Mouse (Mus musculus) 3134 (cell line): ENCODE results near the gene Klhl21.
"Not testable (repeated sequence)": the region's sequence is repeated elsewhere in the genome, so short reads cannot be mapped to it uniquely, and the experiment has no call there.

Experiments
- DNase-seq: peaks from one replicate; pipeline ENCODE4 v3.0.0-alpha.2; 2011; ENCODE audit warnings: low spot score; ENCODE audit not compliant: insufficient read length; ENCODE audit errors: extremely low read depth

Gene Klhl21

DNA sequence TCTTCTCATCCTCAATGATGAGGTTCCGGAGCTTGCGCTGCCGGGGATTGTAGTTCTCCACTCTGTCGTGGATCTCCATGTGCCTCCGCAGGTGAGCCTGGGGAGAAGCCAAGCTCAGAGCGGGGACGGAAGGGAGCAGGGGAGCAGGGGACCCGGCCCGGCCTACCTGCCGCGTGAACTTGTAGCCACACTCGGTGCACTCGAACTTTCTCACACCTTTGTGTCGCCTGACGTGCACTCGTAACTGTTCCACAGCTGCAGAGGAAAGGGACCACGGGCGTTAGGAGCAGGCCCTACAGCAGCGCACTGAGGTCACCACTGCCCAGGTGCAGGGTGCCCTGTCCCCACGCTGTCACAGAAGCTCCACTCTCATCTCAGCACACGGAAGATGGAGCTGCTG is 11.4 kb downstream of the Klhl21 start:
- DNase-seq = no peak

DNA sequence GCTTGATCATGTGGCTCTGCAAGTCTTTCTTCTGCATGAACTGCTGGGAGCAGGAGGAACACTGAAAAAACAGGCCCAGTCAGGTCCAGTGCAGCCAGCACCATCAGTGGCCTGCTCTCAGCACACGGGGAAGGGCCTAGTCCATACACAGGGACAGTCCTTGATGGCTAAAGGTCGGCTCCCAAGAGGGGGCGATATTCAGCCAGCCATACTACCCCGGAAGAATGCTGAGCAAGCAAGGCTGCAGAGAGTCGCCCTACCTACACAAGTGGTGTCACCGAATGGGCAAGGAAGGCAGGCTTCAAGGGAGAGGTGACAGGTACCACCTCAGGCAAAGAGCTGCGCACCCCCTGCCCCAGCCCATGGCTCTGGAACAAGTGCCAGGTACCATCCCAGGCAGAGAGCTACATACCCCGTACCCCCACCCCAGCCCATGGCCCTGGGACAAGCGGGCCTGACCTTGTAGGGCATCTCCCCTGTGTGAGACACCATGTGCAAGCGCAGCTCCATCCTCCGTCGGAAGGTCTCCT is 13.0 kb downstream of the Klhl21 start:
- DNase-seq = no peak

GRCm38 (mm10) chr4:152022506-152022905 is 13.9 kb downstream of the Klhl21 start:
- no peak for DNase-seq

GRCm38 (mm10) chr4:152024525-152024924 is 15.9 kb downstream of the Klhl21 start:
- DNase-seq = no peak

DNA sequence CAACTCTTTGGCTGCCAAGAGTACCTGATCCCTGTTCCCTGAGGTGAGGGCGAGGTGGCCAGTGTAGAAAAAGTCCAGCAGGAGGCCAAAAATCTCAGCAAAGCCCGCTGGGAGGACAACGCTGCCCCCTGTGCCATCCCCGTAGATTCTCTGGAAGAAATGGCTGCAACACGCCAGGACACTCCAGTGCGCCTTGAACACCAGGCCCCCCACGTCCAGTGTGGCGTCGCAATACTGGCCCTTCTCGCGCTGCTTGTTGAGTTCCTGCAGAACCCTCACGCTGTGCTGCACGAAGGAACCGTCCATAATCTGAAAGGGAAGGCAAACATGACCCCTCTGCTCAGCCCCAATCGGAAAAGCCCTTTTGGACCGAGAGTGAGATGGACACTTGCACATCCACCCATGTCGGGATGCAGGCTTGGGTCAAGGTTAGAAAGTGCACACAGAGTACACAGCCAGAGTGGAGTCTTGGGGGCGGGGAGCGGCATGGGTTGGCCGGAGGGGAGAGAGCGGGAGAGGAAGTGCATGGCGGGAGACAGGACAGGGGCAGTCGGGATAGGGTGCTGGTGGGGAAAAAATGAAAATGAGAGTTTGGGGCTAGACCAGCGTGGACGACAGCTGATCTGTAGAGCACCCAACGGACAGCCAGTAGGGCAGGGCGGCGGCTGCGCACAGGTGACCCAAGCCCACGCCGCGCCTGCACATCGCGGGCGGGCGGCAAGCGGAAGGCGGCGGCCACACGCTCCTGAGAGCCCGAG is 18.3 kb downstream of the Klhl21 start:
- no peak for DNase-seq

DNA sequence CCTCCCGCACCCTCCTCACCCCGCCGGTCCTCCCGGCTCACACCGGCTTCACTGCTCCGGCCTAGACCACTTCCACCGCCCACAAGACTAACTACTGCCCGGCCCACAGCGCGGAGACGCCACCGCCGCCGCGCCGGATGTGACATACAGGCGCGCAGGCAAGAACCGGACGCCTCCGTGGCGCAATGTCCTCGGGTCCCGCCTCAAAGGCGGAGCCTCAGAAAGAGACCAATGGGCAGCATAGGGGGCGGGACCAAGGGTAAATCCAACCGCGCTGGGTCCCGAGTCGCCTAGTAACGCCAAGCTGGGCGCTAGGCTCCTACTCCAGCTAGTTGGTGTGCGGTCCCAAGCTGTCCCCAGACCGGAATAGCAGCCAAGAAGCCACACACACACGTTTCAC is 18.9 kb downstream of the Klhl21 start, which contains the start of gene Zbtb48:
TSS of gene Zbtb48 (minus strand) at position 148 of the 400 bp plus-strand sequence.
- DNase-seq = peak; percentile 91

DNA sequence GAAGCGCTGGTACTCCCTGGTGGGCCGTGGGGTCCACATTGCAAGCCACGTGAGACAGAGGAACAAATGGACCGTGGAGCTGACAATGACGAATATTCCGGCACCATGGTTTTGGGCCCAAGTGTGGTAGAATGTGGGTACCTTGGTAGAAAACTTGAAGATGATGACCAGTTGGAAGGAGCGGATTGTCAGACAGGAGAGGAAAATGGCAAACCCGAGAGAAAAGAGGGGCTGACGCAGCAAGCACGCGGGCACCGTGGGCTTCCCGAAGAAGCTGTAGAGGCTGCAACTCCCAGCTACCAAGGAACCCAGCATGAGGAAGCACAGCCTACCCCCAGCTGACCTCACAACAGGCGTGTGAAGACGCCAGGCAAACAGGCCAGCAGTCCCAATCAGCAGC is 19.9 kb downstream of the Klhl21 start:
- DNase-seq = no peak

- no peak for DNase-seq
These were observed 20.5 kb downstream of the Klhl21 start for GRCm38 (mm10) chr4:152029087-152029486.

GRCm38 (mm10) chr4:152029997-152030396 is 21.4 kb downstream of the Klhl21 start:
- no peak for DNase-seq

GRCm38 (mm10) chr4:152032922-152033321 is 24.3 kb downstream of the Klhl21 start:
- no peak for DNase-seq

DNA sequence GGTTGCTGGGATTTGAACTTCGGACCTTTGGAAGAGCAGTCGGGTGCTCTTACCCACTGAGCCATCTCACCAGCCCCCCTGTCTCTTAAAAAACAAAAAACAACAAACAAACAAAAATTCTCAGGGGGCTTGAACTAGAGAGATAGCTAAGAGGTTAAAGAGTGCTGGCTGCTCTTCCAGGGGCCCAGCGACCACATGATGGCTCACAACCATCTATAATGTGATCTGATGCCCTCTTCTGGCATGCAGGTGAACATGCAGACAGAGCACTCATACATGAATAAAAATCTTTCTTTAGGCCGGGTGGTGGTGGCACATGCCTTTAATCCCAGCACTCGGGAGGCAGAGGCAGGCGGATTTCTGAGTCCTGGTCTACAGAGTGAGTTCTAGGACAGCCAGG is 27.9 kb downstream of the Klhl21 start:
- not testable (repeated sequence) for DNase-seq

- peak; percentile 44 for DNase-seq
These were observed 29.8 kb downstream of the Klhl21 start, which contains the start of gene Tas1r1 for GRCm38 (mm10) chr4:152038225-152038984. Gene Tas1r1, minus strand, starts transcription at chr4:152038568.

DNA sequence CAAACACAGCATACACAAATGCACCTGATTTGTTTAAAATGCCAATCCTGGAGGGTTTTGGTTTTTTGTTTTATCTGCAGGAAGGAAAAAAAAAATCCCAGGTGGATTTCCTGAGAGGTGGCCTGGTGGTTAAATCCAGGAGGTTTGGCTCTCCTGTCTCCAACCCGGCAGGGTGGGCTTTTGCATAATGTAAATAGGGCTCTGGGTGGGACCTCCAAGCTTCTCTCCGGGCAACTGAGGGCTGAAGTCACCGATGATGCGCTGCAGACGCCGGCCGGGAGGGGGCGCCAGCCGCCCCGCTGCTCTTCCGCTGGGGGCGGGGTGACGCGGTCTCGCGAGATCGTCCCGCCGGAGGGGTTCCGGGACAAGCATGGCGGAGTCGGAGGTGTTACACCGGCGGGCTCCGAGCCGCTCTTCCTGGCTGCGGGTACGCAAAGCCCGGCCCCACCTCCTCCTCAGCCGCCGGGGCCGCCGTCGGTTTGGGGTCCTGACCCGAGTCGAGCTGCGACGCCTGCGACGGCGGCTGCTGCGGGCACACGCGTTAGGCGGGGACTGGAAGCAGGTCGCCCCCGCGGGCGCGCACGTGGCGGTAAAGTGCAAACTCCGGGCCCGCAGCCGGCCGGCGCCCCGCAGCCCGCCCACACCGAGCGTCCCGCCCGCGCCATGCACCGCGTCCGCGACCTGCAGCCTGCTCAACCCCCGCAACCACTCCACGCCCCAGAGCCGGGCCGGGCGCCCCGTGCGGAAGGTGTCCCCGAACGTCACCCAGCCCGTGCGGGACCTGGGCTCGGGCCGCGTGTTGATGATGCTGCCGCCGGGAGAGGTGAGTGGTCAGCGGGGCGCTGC is 30.6 kb downstream of the Klhl21 start, which contains the start of gene Nol9:
TSS of gene Nol9 (plus strand) at position 337 of the 846 bp plus-strand sequence.
- peak; percentile 87 for DNase-seq

- DNase-seq = no peak
These were observed 31.3 kb downstream of the Klhl21 start for GRCm38 (mm10) chr4:152039831-152040310.

- DNase-seq = no peak
These were observed 33.5 kb downstream of the Klhl21 start for GRCm38 (mm10) chr4:152041924-152042641.

GRCm38 (mm10) chr4:152043171-152043570 is 34.6 kb downstream of the Klhl21 start:
- DNase-seq = no peak

DNA sequence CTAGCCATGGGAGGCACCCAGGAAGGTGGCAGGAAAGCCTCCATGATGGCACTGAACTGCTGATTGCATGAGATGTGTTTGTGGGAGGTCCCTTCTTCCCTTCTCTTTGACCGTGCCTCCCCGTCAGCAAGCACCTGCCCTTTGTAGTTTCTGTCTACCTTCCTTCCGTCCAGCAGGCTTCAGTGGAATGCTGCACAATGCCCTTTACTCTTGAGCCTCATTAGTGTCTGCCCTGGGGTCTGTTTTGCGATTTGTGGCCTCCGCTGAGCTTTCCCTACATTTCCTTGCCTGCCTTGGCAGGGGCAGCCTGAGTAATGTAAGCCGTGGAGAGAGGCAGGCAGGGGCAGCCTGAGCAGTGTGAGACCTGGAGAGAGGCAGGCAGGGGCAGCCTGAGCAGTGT is 36.0 kb downstream of the Klhl21 start:
- DNase-seq = no peak

GRCm38 (mm10) chr4:152062390-152063110 is 53.9 kb downstream of the Klhl21 start:
- DNase-seq = no peak

DNA sequence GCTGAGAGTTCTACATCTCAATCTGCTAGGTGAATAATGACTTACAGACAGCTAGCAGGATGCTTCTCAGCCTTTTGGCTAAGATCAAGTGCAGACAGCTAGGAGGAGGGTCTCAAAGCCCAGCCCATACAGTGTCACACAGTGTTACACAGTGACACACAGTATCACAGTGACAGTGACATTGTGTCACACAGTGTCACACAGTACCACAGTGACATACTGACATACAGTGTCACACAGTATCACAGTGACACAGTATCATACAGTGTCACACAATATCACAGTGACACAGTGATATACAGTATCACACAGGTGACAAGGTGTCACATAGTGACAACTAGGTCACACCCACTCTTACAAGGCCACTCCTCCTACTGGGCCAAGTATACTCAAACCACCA is 58.7 kb downstream of the Klhl21 start:
- DNase-seq = no peak
